Mouse (Mus musculus) layer of hippocampus, postnatal 14 days (tissue): ENCODE data around the gene Olfr661. TPM values are rescaled to one million over a fixed set of nuclear protein-coding genes. Genes with fewer than 3 reads are reported as not detected.
A peak's percentile ranks its signal among the peaks of the same experiment; 100 is the strongest.

ENCODE experiments used
- DNase-seq, 2 experiments: peaks; one replicate each; pipeline ENCODE4 v3.0.0; 2021 to 2022; ENCODE audit warnings: low spot score in 2 of 2, mixed read lengths in 1 of 2
- long read RNA-seq, 2 experiments: library from polyadenylated mRNA; stranded (forward); transcript quantifications; one replicate each; pipeline ENCODE4 v2.0.0; 2021
- total RNA-seq, 2 experiments: library from RNA; stranded (reverse); gene quantifications; 2 replicates each; pipeline ENCODE4 v1.2.3; 2021

Gene Olfr661
- total RNA-seq = not detected
- long read RNA-seq, experiment 1 = 0 reads
- long read RNA-seq, experiment 2 = 0 reads

DNA sequence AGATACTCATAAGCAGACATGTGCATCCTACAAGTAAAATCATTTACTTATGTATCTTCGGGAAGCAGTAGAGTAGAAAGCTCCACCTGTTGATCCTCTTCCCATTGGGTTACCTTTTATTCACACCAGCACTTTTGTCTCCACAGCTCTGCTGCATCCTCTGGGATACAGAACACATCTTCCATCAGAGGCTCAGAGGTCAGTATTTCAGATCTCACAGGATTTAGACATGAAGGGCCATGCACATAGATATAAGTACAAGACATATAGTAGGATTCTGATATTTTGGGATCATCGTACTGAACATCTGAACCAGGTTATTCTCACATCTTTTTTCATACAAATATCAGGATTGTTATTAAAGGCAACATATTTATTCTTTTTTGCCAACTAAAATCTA is at the start of gene Olfr661:
Gene Olfr661 (plus strand): TSS at position 301 of the 400 bp plus-strand sequence.
- DNase-seq = no peak

DNA sequence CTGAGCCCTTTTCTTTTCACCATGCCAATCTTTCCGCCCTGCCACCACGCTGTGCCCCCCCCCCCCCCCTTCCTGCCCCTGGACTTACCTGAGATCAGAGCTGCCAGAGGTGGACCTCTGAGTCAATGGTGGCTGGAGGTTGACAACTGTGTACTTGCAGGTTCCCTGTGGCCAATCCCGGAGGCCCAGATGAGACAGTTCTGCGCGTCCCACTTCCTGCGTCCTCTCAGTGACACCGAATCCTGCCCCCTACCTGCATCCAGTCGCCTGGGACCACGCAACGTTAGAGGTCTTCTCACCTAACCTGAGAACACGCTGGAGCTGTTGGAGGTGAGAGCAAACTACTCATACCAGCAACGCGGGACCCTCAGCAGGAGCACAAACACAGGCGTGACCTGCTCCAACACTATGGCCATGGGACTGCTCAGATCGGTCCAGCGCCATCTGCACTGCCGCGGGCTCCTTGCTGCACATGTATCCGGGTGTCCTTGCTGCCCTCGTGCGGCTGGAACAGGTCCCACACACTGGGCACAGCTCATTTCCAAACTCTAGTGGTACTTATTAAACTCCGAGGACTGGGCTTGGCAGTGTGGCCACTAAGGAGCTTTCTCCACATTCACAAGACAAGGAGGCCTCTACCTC is 39.3 kb upstream of the Olfr661 start, which contains the start of gene Olfr658:
Gene Olfr658 (minus strand): TSS at position 465 of the 642 bp plus-strand sequence.
- peak; percentile 3 to 6 for DNase-seq

DNA sequence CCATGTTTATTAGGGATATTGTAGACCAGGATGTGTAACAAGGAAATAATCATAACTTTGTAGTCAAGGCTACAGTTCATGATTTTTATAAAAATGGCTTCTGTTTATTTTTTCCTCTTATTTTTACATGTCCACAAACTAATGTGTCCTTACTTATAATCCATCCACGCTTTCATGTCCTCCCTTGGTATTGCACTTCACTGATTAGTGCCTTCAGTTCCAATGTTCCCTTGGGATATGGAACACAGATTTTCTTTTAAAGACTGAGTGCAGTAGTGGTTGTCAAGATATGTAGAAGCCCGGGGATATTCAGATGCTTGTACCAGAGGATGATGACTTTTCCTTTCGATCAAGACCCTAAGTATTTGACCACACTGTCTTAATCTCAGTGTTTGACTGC is 19.8 kb upstream of the Olfr661 start, which contains the start of gene Olfr659:
Gene Olfr659 (plus strand): TSS at position 301 of the 400 bp plus-strand sequence.
- no peak for DNase-seq

Other genes with a start within 250 kb of the Olfr661 start
- gene Trim30a, start 221.3 kb upstream of the Olfr661 start, total RNA-seq = under 1 TPM; 0.52 to 0.74 TPM
- gene Trim30d, start 178.7 kb upstream of the Olfr661 start, total RNA-seq = under 1 TPM; 0.14 to 0.31 TPM
- not detected for gene Olfr651, start 136.4 kb upstream of the Olfr661 start, total RNA-seq
- not detected for gene Olfr652, start 125.6 kb upstream of the Olfr661 start, total RNA-seq
- gene Olfr653, start 109.2 kb upstream of the Olfr661 start, total RNA-seq = not detected
- gene Olfr654, start 99.5 kb upstream of the Olfr661 start, total RNA-seq = not detected
- not detected for gene Olfr655, start 84.7 kb upstream of the Olfr661 start, total RNA-seq
- gene Olfr656, start 72.5 kb upstream of the Olfr661 start, total RNA-seq = not detected
- gene Olfr657, start 61.7 kb upstream of the Olfr661 start, total RNA-seq = not detected
- gene Olfr658, start 39.2 kb upstream of the Olfr661 start, total RNA-seq = not detected
- not detected for gene Olfr659, start 19.7 kb upstream of the Olfr661 start, total RNA-seq
- not detected for gene Usp17le, start 91.0 kb downstream of the Olfr661 start, total RNA-seq
- gene Usp17lb, start 156.1 kb downstream of the Olfr661 start, total RNA-seq = not detected
- not detected for gene Usp17la, start 170.5 kb downstream of the Olfr661 start, total RNA-seq
- gene Olfr665, start 191.5 kb downstream of the Olfr661 start, total RNA-seq = not detected
- gene Olfr666, start 209.5 kb downstream of the Olfr661 start, total RNA-seq = not detected
- gene Olfr667, start 235.0 kb downstream of the Olfr661 start, total RNA-seq = not detected
- not detected for gene Olfr668, start 241.6 kb downstream of the Olfr661 start, total RNA-seq
- not detected for gene Olfr669, start 247.7 kb downstream of the Olfr661 start, total RNA-seq